Comparison of ENCODE assay signal across 8 mouse cellular contexts in genomic region chr15:99056332-99056731, GRCm38 (mm10). TPM values are rescaled to one million over a fixed set of nuclear protein-coding genes. Genes with fewer than 3 reads are reported as not detected.
DNase-seq lines count a peak whose midpoint lies in the region; ATAC-seq and TF ChIP-seq lines count a peak whose summit lies in the region.

No protein-coding gene starts in this region.

- 0 out of 2 replicates have a peak overlapping the region, but pooled peaks have one; percentile 37 for H3K4me3 ChIP-seq in forebrain, embryonic 12.5 days (replicated peaks)
- H3K4me3 ChIP-seq in forebrain, embryonic 16.5 days (replicated peaks; ENCODE audit: low read length), result no peak overlapping the region; the same call in 1 of the 2 replicates
- no peak overlapping the region for H3K4me3 ChIP-seq in G1E (ENCODE audit: low read depth, low read length)
- H3K4me3 ChIP-seq in forebrain, embryonic 14.5 days (ENCODE audit: low read depth, low read length), result peak overlapping the region; percentile 30; the same call in 1 of the 2 replicates
- peak overlapping the region; percentile 38 for H3K4me3 ChIP-seq in limb, embryonic 15.5 days
- H3K4me3 ChIP-seq in neural tube, embryonic 11.5 days (ENCODE audit: low read depth, low read length), result peak overlapping the region; percentile 3; the same call in 1 of the 2 replicates

- H3K4me2 ChIP-seq in forebrain, embryonic 12.5 days, result 0 out of 2 replicates have a peak overlapping the region, but pooled peaks have one; percentile 57
- no peak overlapping the region; the same call in 1 of the 2 replicates for H3K4me2 ChIP-seq in forebrain, embryonic 16.5 days (ENCODE audit: low read length)
- peak overlapping the region; percentile 65 for H3K4me2 ChIP-seq in forebrain, embryonic 14.5 days (ENCODE audit: low read length)
- peak overlapping the region; percentile 74 for H3K4me2 ChIP-seq in limb, embryonic 15.5 days
- no peak overlapping the region for H3K4me2 ChIP-seq in neural tube, embryonic 11.5 days (ENCODE audit: low read depth)

- peak; percentile 21; the same call in 1 of the 2 replicates for TF ChIP-seq CTCF in G1E (IDR thresholded peaks at IDR 0.05; ENCODE audit: low read depth, low read length)

- no peak for DNase-seq in G1E (ENCODE audit: low spot score)
- peak; percentile 46 for DNase-seq in forebrain, embryonic 14.5 days (ENCODE audit: low spot score)
- DNase-seq in neural tube, embryonic 11.5 days (ENCODE audit: low spot score), result peak; percentile 44
- DNase-seq in ovary, postnatal 10 days (ENCODE audit: low spot score), result no peak
- DNase-seq in right cerebral cortex, postnatal 10 days (ENCODE audit: low spot score in 2 of 2), result no peak

- ATAC-seq in forebrain, embryonic 12.5 days (ENCODE audit: low FRiP score), result no peak
- ATAC-seq in forebrain, embryonic 16.5 days, result no peak
- ATAC-seq in G1E (ENCODE audit: extremely low read depth, insufficient number of reproducible peaks, low FRiP score, poor library complexity, severe bottlenecking), result no peak
- no peak for ATAC-seq in forebrain, embryonic 14.5 days
- ATAC-seq in limb, embryonic 15.5 days (ENCODE audit: insufficient number of reproducible peaks, low FRiP score, low TSS enrichment, low read depth), result no peak
- ATAC-seq in neural tube, embryonic 11.5 days (ENCODE audit: insufficient read depth, low FRiP score, low TSS enrichment), result no peak

- H3K36me3 ChIP-seq in forebrain, embryonic 12.5 days (replicated peaks), result no peaks in the 10 kb centered on the region
- no peaks in the 10 kb centered on the region for H3K36me3 ChIP-seq in forebrain, embryonic 16.5 days (ENCODE audit: control insufficient read depth, insufficient read depth)
- H3K36me3 ChIP-seq in G1E (replicated peaks), result no peaks in the 10 kb centered on the region
- H3K36me3 ChIP-seq in forebrain, embryonic 14.5 days (ENCODE audit: control insufficient read depth, insufficient read depth, low read length), result no peaks in the 10 kb centered on the region
- no peaks in the 10 kb centered on the region for H3K36me3 ChIP-seq in limb, embryonic 15.5 days
- no peaks in the 10 kb centered on the region for H3K36me3 ChIP-seq in neural tube, embryonic 11.5 days (ENCODE audit: control insufficient read depth, insufficient read depth, low read length)

- H3K4me1 ChIP-seq in forebrain, embryonic 12.5 days, result peaks cover 35% of the 10 kb centered on the region
- peaks cover 28% of the 10 kb centered on the region for H3K4me1 ChIP-seq in forebrain, embryonic 16.5 days (replicated peaks; ENCODE audit: control insufficient read depth, insufficient read depth, low read length)
- H3K4me1 ChIP-seq in G1E (ENCODE audit: insufficient read depth, low read depth, low read length), result peaks cover 11% of the 10 kb centered on the region
- peaks cover 15% of the 10 kb centered on the region for H3K4me1 ChIP-seq in forebrain, embryonic 14.5 days (ENCODE audit: control insufficient read depth, insufficient read depth, low read length)
- peaks cover 42% of the 10 kb centered on the region for H3K4me1 ChIP-seq in limb, embryonic 15.5 days
- H3K4me1 ChIP-seq in neural tube, embryonic 11.5 days (ENCODE audit: control insufficient read depth, insufficient read depth, low read length), result 0 out of 2 replicates have a peak, but pooled peaks cover 6% of the 10 kb centered on the region

- WGBS in forebrain, embryonic 12.5 days, result 6% methylated on average over 14 of the region's 14 CpGs
- 6% methylated on average over 14 of the region's 14 CpGs for WGBS in forebrain, embryonic 16.5 days
- WGBS in forebrain, embryonic 14.5 days, result 3% methylated on average over 14 of the region's 14 CpGs
- 5% methylated on average over 14 of the region's 14 CpGs for WGBS in limb, embryonic 15.5 days
- 6% methylated on average over 14 of the region's 14 CpGs for WGBS in neural tube, embryonic 11.5 days

- H3K9ac ChIP-seq in forebrain, embryonic 12.5 days, result no peak overlapping the region
- no peak overlapping the region for H3K9ac ChIP-seq in forebrain, embryonic 16.5 days (replicated peaks; ENCODE audit: low read depth, low read length)
- no peak overlapping the region for H3K9ac ChIP-seq in forebrain, embryonic 14.5 days (ENCODE audit: low read length)
- no peak overlapping the region for H3K9ac ChIP-seq in limb, embryonic 15.5 days
- no peak overlapping the region for H3K9ac ChIP-seq in neural tube, embryonic 11.5 days (ENCODE audit: low read length)

- no peaks in the 10 kb centered on the region for H3K9me3 ChIP-seq in forebrain, embryonic 12.5 days
- H3K9me3 ChIP-seq in forebrain, embryonic 16.5 days (ENCODE audit: control insufficient read depth, low read length), result no peaks in the 10 kb centered on the region
- peaks cover 2% of the 10 kb centered on the region; the same call in 1 of the 2 replicates for H3K9me3 ChIP-seq in G1E (replicated peaks)
- no peaks in the 10 kb centered on the region for H3K9me3 ChIP-seq in forebrain, embryonic 14.5 days (replicated peaks; ENCODE audit: control insufficient read depth, low read length)
- H3K9me3 ChIP-seq in limb, embryonic 15.5 days, result no peaks in the 10 kb centered on the region
- H3K9me3 ChIP-seq in neural tube, embryonic 11.5 days (ENCODE audit: control insufficient read depth, low read length), result no peaks in the 10 kb centered on the region

- H3K27ac ChIP-seq in forebrain, embryonic 12.5 days, result no peak overlapping the region
- H3K27ac ChIP-seq in forebrain, embryonic 16.5 days (ENCODE audit: low read length), result no peak overlapping the region
- no peak overlapping the region for H3K27ac ChIP-seq in forebrain, embryonic 14.5 days (ENCODE audit: low read depth, low read length)
- H3K27ac ChIP-seq in limb, embryonic 15.5 days, result no peak overlapping the region
- H3K27ac ChIP-seq in neural tube, embryonic 11.5 days (ENCODE audit: low read depth, low read length), result no peak overlapping the region

- H3K27me3 ChIP-seq in forebrain, embryonic 12.5 days, result peaks cover 93% of the 10 kb centered on the region
- peaks cover 54% of the 10 kb centered on the region for H3K27me3 ChIP-seq in forebrain, embryonic 16.5 days (replicated peaks; ENCODE audit: control insufficient read depth, insufficient read depth, low read length)
- peaks cover 60% of the 10 kb centered on the region for H3K27me3 ChIP-seq in G1E (ENCODE audit: insufficient read depth, low read length)
- H3K27me3 ChIP-seq in forebrain, embryonic 14.5 days (replicated peaks; ENCODE audit: control insufficient read depth, insufficient read depth, low read length), result peaks cover 60% of the 10 kb centered on the region
- peaks cover 79% of the 10 kb centered on the region for H3K27me3 ChIP-seq in limb, embryonic 15.5 days
- H3K27me3 ChIP-seq in neural tube, embryonic 11.5 days (ENCODE audit: control insufficient read depth, insufficient read depth, low read length), result peaks cover 65% of the 10 kb centered on the region

RNA-seq across cellular contexts. Expression of gene Prph, which starts 1.4 kb away (rescaled TPM):
- polyA plus RNA-seq in forebrain, embryonic 12.5 days (2016; fragmentation: Nextera tagmentation; extraction: Ambion mirVana), result 0.73 and 1.4 TPM in 2 replicates
- 1.3 and 2.2 TPM in 2 replicates for polyA plus RNA-seq in forebrain, embryonic 16.5 days (2015; fragmentation: Nextera tagmentation; extraction: Ambion mirVana)
- not detected in 2 replicates for total RNA-seq in G1E (2014; fragmentation: Nextera tagmentation)
- total RNA-seq in G1E (2017), result not detected in 2 replicates
- polyA plus RNA-seq in G1E (2012), result not detected in 2 replicates
- 0.84 and 1.0 TPM in 2 replicates for polyA plus RNA-seq in forebrain, embryonic 14.5 days (2014; fragmentation: Nextera tagmentation; extraction: Ambion mirVana)
- polyA plus RNA-seq in limb, embryonic 15.5 days (2015; fragmentation: Nextera tagmentation; extraction: Ambion mirVana), result 2.4 and 2.8 TPM in 2 replicates
- polyA plus RNA-seq in neural tube, embryonic 11.5 days (2014; fragmentation: Nextera tagmentation; extraction: Ambion mirVana), result 38.7 and 54.0 TPM in 2 replicates

RNA-seq across cellular contexts. Expression of gene Troap, which starts 18.0 kb away (rescaled TPM):
- polyA plus RNA-seq in forebrain, embryonic 12.5 days (2016; fragmentation: Nextera tagmentation; extraction: Ambion mirVana), result 41.6 and 48.3 TPM in 2 replicates
- polyA plus RNA-seq in forebrain, embryonic 16.5 days (2015; fragmentation: Nextera tagmentation; extraction: Ambion mirVana), result 15.9 and 17.3 TPM in 2 replicates
- 58.2 and 59.0 TPM in 2 replicates for total RNA-seq in G1E (2014; fragmentation: Nextera tagmentation)
- 22.3 and 22.8 TPM in 2 replicates for total RNA-seq in G1E (2017)
- 71.0 and 73.9 TPM in 2 replicates for polyA plus RNA-seq in G1E (2012)
- 11.0 and 13.6 TPM in 2 replicates for polyA plus RNA-seq in forebrain, embryonic 14.5 days (2014; fragmentation: Nextera tagmentation; extraction: Ambion mirVana)
- polyA plus RNA-seq in limb, embryonic 15.5 days (2015; fragmentation: Nextera tagmentation; extraction: Ambion mirVana), result 22.3 and 26.5 TPM in 2 replicates
- polyA plus RNA-seq in neural tube, embryonic 11.5 days (2014; fragmentation: Nextera tagmentation; extraction: Ambion mirVana), result 23.3 and 25.9 TPM in 2 replicates

RNA-seq across cellular contexts. Expression of gene Tuba1c, which starts 26.6 kb away (rescaled TPM):
- 107 and 111 TPM in 2 replicates for polyA plus RNA-seq in forebrain, embryonic 12.5 days (2016; fragmentation: Nextera tagmentation; extraction: Ambion mirVana)
- polyA plus RNA-seq in forebrain, embryonic 16.5 days (2015; fragmentation: Nextera tagmentation; extraction: Ambion mirVana), result 42.1 and 48.9 TPM in 2 replicates
- total RNA-seq in G1E (2014; fragmentation: Nextera tagmentation) (856 and 1,023 TPM in 2 replicates), G1E (2017) (252 and 273 TPM in 2 replicates)
- polyA plus RNA-seq in G1E (2012), result 47.1 and 72.7 TPM in 2 replicates
- 56.7 and 93.1 TPM in 2 replicates for polyA plus RNA-seq in forebrain, embryonic 14.5 days (2014; fragmentation: Nextera tagmentation; extraction: Ambion mirVana)
- polyA plus RNA-seq in limb, embryonic 15.5 days (2015; fragmentation: Nextera tagmentation; extraction: Ambion mirVana), result 138 and 145 TPM in 2 replicates
- 109 and 112 TPM in 2 replicates for polyA plus RNA-seq in neural tube, embryonic 11.5 days (2014; fragmentation: Nextera tagmentation; extraction: Ambion mirVana)

RNA-seq across cellular contexts. Expression of gene C1ql4, which starts 31.3 kb away (rescaled TPM):
- polyA plus RNA-seq in forebrain, embryonic 12.5 days (2016; fragmentation: Nextera tagmentation; extraction: Ambion mirVana), result 0.44 and 1.3 TPM in 2 replicates
- polyA plus RNA-seq in forebrain, embryonic 16.5 days (2015; fragmentation: Nextera tagmentation; extraction: Ambion mirVana), result 0.71 TPM in 1 of 2 replicates, not detected in the other
- total RNA-seq in G1E (2014; fragmentation: Nextera tagmentation), result not detected in 2 replicates
- not detected in 2 replicates for total RNA-seq in G1E (2017)
- polyA plus RNA-seq in G1E (2012), result not detected in 2 replicates
- not detected in 2 replicates for polyA plus RNA-seq in forebrain, embryonic 14.5 days (2014; fragmentation: Nextera tagmentation; extraction: Ambion mirVana)
- not detected in 2 replicates for polyA plus RNA-seq in limb, embryonic 15.5 days (2015; fragmentation: Nextera tagmentation; extraction: Ambion mirVana)
- 3.0 and 3.2 TPM in 2 replicates for polyA plus RNA-seq in neural tube, embryonic 11.5 days (2014; fragmentation: Nextera tagmentation; extraction: Ambion mirVana)

RNA-seq across cellular contexts. Expression of gene Dnajc22, which starts 36.6 kb away (rescaled TPM):
- polyA plus RNA-seq in forebrain, embryonic 12.5 days (2016; fragmentation: Nextera tagmentation; extraction: Ambion mirVana), result 0.76 and 1.0 TPM in 2 replicates
- 0.27 and 0.51 TPM in 2 replicates for polyA plus RNA-seq in forebrain, embryonic 16.5 days (2015; fragmentation: Nextera tagmentation; extraction: Ambion mirVana)
- total RNA-seq in G1E (2014; fragmentation: Nextera tagmentation), result not detected in 2 replicates
- total RNA-seq in G1E (2017), result 0.16 TPM in 1 of 2 replicates, not detected in the other
- polyA plus RNA-seq in G1E (2012), result not detected in 2 replicates
- 0.14 and 0.36 TPM in 2 replicates for polyA plus RNA-seq in forebrain, embryonic 14.5 days (2014; fragmentation: Nextera tagmentation; extraction: Ambion mirVana)
- polyA plus RNA-seq in limb, embryonic 15.5 days (2015; fragmentation: Nextera tagmentation; extraction: Ambion mirVana), result 0.55 and 0.86 TPM in 2 replicates
- polyA plus RNA-seq in neural tube, embryonic 11.5 days (2014; fragmentation: Nextera tagmentation; extraction: Ambion mirVana), result 0.19 and 0.41 TPM in 2 replicates

Comparison
In these comparisons a context has a peak if more than half of its experiments do, and no peak if none do; other contexts are left out.
1. H3K4me2 ChIP-seq: peak in forebrain, embryonic 12.5 days (single experiment), forebrain, embryonic 14.5 days (single experiment) and limb, embryonic 15.5 days (single experiment); none in forebrain, embryonic 16.5 days (single experiment) and neural tube, embryonic 11.5 days (single experiment).
2. H3K4me3 ChIP-seq: peak in forebrain, embryonic 12.5 days (single experiment), forebrain, embryonic 14.5 days (single experiment), limb, embryonic 15.5 days (single experiment) and neural tube, embryonic 11.5 days (single experiment); none in forebrain, embryonic 16.5 days (single experiment) and G1E (single experiment).
3. DNase-seq: peak in forebrain, embryonic 14.5 days (single experiment) and neural tube, embryonic 11.5 days (single experiment); none in G1E (single experiment), ovary, postnatal 10 days (single experiment) and right cerebral cortex, postnatal 10 days (0 of 2).
4. RNA of gene Prph, which starts 1.4 kb away (polyA plus RNA-seq): 38.7 to 54.0 TPM in neural tube, embryonic 11.5 days; 2.4 to 2.8 TPM in limb, embryonic 15.5 days, 1.3 to 2.2 TPM in forebrain, embryonic 16.5 days, 0.84 to 1.0 TPM in forebrain, embryonic 14.5 days, 0.73 to 1.4 TPM in forebrain, embryonic 12.5 days and not detected in G1E; every median in the first group is over 10 times any median in the second.